Mouse (Mus musculus) hindbrain, embryonic 11.5 days (tissue): ENCODE data around the gene Cbarp. TPM values are rescaled to one million over a fixed set of nuclear protein-coding genes. Genes with fewer than 3 reads are reported as not detected.

ENCODE experiments used
- ATAC-seq: fragments of 200-750 bp; cut with Nextera tagmentation; 2 replicates; pipeline ENCODE4 v1.8.0; 2017; ENCODE audit warnings: mild to moderate bottlenecking, moderate TSS enrichment, moderate library complexity; ENCODE audit not compliant: low FRiP score
- DNase-seq: peaks from one replicate; pipeline ENCODE4 v3.0.0-alpha.2; 2015; ENCODE audit warnings: low spot score
- H3K27ac ChIP-seq: fragments of 300-500 bp; sonication (generic); 2 replicates; pipeline ENCODE4 v1.5.1; 2014; ENCODE audit warnings: mild to moderate bottlenecking, low read depth, low read length
- H3K27me3 ChIP-seq: fragments of 300-500 bp; sonication (generic); 2 replicates; pipeline ENCODE4 v1.6.1; 2014; ENCODE audit warnings: mild to moderate bottlenecking, low read length, moderate library complexity, mixed read lengths; ENCODE audit not compliant: control insufficient read depth, insufficient read depth
- H3K36me3 ChIP-seq: fragments of 300-500 bp; sonication (generic); 2 replicates; pipeline ENCODE4 v1.6.1; 2014; ENCODE audit warnings: mild to moderate bottlenecking, low read length, moderate library complexity, mixed read lengths; ENCODE audit not compliant: control insufficient read depth, insufficient read depth
- H3K4me1 ChIP-seq: fragments of 300-500 bp; sonication (generic); replicated peaks from 2 replicates; pipeline ENCODE4 v1.6.1; 2014; ENCODE audit warnings: low read length, mixed read lengths; ENCODE audit not compliant: control insufficient read depth, insufficient read depth
- H3K4me2 ChIP-seq: fragments of 300-500 bp; sonication (generic); replicated peaks from 2 replicates; pipeline ENCODE4 v1.6.1; 2014; ENCODE audit warnings: mild to moderate bottlenecking, low read depth, low read length
- H3K4me3 ChIP-seq: fragments of 300-500 bp; sonication (generic); 2 replicates; pipeline ENCODE4 v1.5.1; 2014; ENCODE audit warnings: low read depth, low read length
- H3K9ac ChIP-seq: fragments of 300-500 bp; sonication (generic); 2 replicates; pipeline ENCODE4 v1.6.1; 2014; ENCODE audit warnings: low read depth, low read length
- H3K9me3 ChIP-seq: fragments of 300-500 bp; sonication (generic); 2 replicates; pipeline ENCODE4 v1.6.1; 2016; ENCODE audit warnings: low read length; ENCODE audit not compliant: control insufficient read depth
- WGBS: fragments of 180-500 bp; shearing (Covaris S2); extraction: QIAGEN DNeasy Blood & Tissue Kit; methylation state at CpG from one replicate; pipeline ENCODE4 v1.1.7; 2014; 5-methylcytosine and 5-hydroxymethylcytosine counted together
- polyA plus RNA-seq: library from polyadenylated mRNA; unstranded; fragments of >200 nt; fragmentation: Nextera tagmentation; extraction: Ambion mirVana; gene quantifications from 2 replicates; pipeline ENCODE4 v1.2.1, GENCODE M21; 2014

Cbarp gene
- polyA plus RNA-seq, 1 experiment from 2014 or later: 16.7 TPM

- Histone ChIP-seq H3K27ac (peak overlapping the region; percentile 78), H3K9ac (0 out of 2 replicates have a peak overlapping the region, but pooled peaks have one; percentile 11), H3K4me3 (peak overlapping the region; percentile 36; the same call in 1 of the 2 replicates), H3K36me3 (peaks cover 5% of the 10 kb centered on the region), H3K9me3 (no peaks in the 10 kb centered on the region), H3K4me1 (peaks cover 38% of the 10 kb centered on the region), H3K27me3 (0 out of 2 replicates have a peak, but pooled peaks cover 2% of the 10 kb centered on the region), H3K4me2 (peak overlapping the region; percentile 69; the same call in 1 of the 2 replicates)
- peak; percentile 58 for DNase-seq
- WGBS: 6% methylated on average over 6 of the region's 7 CpGs
- ATAC-seq: no peak
Observed at GRCm38 (mm10) chr10:80161522-80162242, 21.0 kb upstream of the Cbarp start.

- Histone ChIP-seq H3K27ac (peak overlapping the region; percentile 78), H3K4me1 (peaks cover 44% of the 10 kb centered on the region), H3K36me3 (peaks cover 15% of the 10 kb centered on the region), H3K4me2 (peak overlapping the region; percentile 69), H3K9ac (peak overlapping the region; percentile 32), H3K4me3 (peak overlapping the region; percentile 36), H3K9me3 (no peaks in the 10 kb centered on the region), H3K27me3 (0 out of 2 replicates have a peak, but pooled peaks cover 2% of the 10 kb centered on the region)
- 2% methylated on average over 28 of the region's 33 CpGs for WGBS
- DNase-seq: peak; percentile 61
- ATAC-seq: no peak
Observed at GRCm38 (mm10) chr10:80160455-80161371, 20.1 kb upstream of the Cbarp start.

GRCm38 (mm10) chr10:80159561-80160454 lies 19.2 kb upstream of the Cbarp start:
- Histone ChIP-seq H3K9me3 (no peaks in the 10 kb centered on the region), H3K4me3 (peak overlapping the region; percentile 36), H3K4me2 (peak overlapping the region; percentile 69), H3K36me3 (peaks cover 24% of the 10 kb centered on the region), H3K27ac (peak overlapping the region; percentile 78), H3K27me3 (0 out of 2 replicates have a peak, but pooled peaks cover 2% of the 10 kb centered on the region), H3K4me1 (peaks cover 49% of the 10 kb centered on the region), H3K9ac (peak overlapping the region; percentile 56)
- peak; percentile 98 for DNase-seq
- WGBS: under 1% methylated on average over 51 of the region's 55 CpGs
- ATAC-seq: peak; percentile 82

- Histone ChIP-seq H3K4me3 (peak overlapping the region; percentile 36), H3K9me3 (no peaks in the 10 kb centered on the region), H3K4me1 (peaks cover 48% of the 10 kb centered on the region), H3K4me2 (peak overlapping the region; percentile 69), H3K9ac (peak overlapping the region; percentile 56), H3K36me3 (peaks cover 31% of the 10 kb centered on the region), H3K27ac (peak overlapping the region; percentile 68), H3K27me3 (0 out of 2 replicates have a peak, but pooled peaks cover under 1% of the 10 kb centered on the region)
- peak; percentile 50 for ATAC-seq
- WGBS: 8% methylated on average over 12 of the region's 12 CpGs
- DNase-seq: no peak
Observed at GRCm38 (mm10) chr10:80159021-80159560, 18.5 kb upstream of the Cbarp start.

GRCm38 (mm10) chr10:80158307-80158986 lies 17.8 kb upstream of the Cbarp start:
- ATAC-seq: peak; percentile 20; the same call in 1 of the 2 replicates
- 13% methylated on average over 18 of the region's 18 CpGs for WGBS
- Histone ChIP-seq H3K9me3 (no peaks in the 10 kb centered on the region), H3K4me2 (peak overlapping the region; percentile 69; the same call in 1 of the 2 replicates), H3K36me3 (peaks cover 35% of the 10 kb centered on the region), H3K4me3 (peak overlapping the region; percentile 36; the same call in 1 of the 2 replicates), H3K4me1 (peaks cover 53% of the 10 kb centered on the region), H3K27ac (peak overlapping the region; percentile 68), H3K27me3 (no peaks in the 10 kb centered on the region), H3K9ac (no peak overlapping the region; the same call in 1 of the 2 replicates)
- DNase-seq: peak; percentile 60

- 66% methylated on average over 15 of the region's 15 CpGs for WGBS
- 0 out of 2 replicates have a peak overlapping the region, but pooled peaks have one; percentile 17 for H3K4me2 ChIP-seq
- DNase-seq (no peak), ATAC-seq (no peak)
- H3K9ac ChIP-seq: peak overlapping the region; percentile 27; the same call in 1 of the 2 replicates
- H3K27ac ChIP-seq: peak overlapping the region; percentile 68
- peaks cover 63% of the 10 kb centered on the region for H3K4me1 ChIP-seq
- H3K4me3 ChIP-seq: no peak overlapping the region; the same call in 1 of the 2 replicates
- no peaks in the 10 kb centered on the region for H3K9me3 ChIP-seq
- H3K36me3 ChIP-seq: peaks cover 41% of the 10 kb centered on the region
- no peaks in the 10 kb centered on the region for H3K27me3 ChIP-seq
Observed at GRCm38 (mm10) chr10:80157141-80157929, 16.7 kb upstream of the Cbarp start.

- DNase-seq (no peak), ATAC-seq (no peak)
- H3K36me3 ChIP-seq: peaks cover 44% of the 10 kb centered on the region
- peaks cover 63% of the 10 kb centered on the region for H3K4me1 ChIP-seq
- H3K27ac ChIP-seq: peak overlapping the region; percentile 68; the same call in 1 of the 2 replicates
- no peaks in the 10 kb centered on the region for H3K27me3 ChIP-seq
- H3K4me2 ChIP-seq: no peak overlapping the region
- peak overlapping the region; percentile 2; the same call in 1 of the 2 replicates for H3K4me3 ChIP-seq
- no peaks in the 10 kb centered on the region for H3K9me3 ChIP-seq
- 0 out of 2 replicates have a peak overlapping the region, but pooled peaks have one; percentile 19 for H3K9ac ChIP-seq
- WGBS: 60% methylated on average over 7 of the region's 7 CpGs
Observed at GRCm38 (mm10) chr10:80156752-80157053, 16.1 kb upstream of the Cbarp start.
